Mouse (Mus musculus): ENCODE results near the gene Cyp8b1.
A peak's percentile ranks its signal among the peaks of the same experiment; 100 is the strongest.

Cyp8b1 gene

DNA sequence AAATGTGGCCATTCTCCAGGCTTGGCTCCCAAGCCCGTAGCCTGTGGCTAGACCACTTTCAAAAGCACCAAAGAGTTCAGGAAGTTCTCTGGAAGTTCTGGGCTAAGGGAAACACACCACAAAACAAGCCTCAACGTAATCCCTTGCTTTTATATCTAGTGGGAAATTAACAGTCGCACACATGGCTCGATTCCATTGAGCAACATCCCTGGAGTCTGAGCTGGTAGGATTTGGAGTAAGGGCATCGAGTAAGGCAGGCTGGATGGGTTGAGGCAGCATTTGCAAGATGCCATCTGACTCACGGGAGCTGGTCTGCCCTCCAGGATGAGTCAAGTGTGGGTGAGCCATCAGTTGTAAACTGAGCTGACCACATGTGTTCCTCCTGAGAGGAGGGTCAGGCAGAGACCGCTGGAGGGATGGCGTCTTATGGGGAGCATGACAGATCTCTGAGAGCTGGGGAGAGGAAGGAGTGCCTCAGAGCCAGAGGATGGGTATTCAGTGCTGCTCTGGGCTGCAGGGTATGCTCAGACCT lies 1.8 kb downstream of the Cyp8b1 start:
- no peak for DNase-seq

DNA sequence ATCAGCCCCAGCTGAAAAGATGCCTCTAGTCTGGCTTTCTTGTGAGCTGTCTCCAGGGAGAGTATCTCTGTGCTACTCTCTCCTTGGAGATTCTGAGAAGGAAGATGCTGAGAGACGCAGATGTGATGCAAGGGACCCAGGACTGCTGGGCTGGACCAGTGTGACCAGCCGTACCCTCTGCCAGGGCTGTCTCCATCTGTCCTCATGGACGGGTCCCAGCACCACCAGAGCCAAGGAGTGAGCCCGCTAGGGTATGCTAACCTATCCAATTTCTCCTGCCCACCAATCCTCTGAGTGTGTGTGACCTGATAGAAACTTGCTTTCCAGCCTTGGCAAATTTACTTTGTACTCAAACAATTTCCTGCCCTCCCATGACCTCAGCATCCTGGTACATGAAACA lies 3.3 kb downstream of the Cyp8b1 start:
- DNase-seq = peak; percentile 31 to 42

DNA sequence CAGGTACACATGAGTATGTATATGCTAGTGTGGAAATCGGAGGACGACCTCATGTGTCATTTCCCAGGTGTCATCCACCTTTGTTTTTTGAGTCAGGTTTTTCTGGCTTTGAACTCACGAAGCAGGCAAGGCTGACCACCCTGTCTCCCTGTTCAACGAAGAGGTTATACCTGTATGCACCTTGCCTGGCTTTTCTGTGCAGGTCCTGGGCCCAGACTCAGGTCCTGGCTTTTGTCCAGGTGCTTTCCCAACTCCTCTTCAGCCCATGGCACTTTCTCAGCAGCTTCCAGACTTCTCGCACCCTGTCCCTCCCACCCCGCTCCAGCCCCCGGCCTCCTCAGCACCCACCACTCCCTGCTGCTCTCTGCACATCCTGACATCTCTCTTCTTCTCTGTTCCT lies 4.9 kb downstream of the Cyp8b1 start:
- DNase-seq = no peak

DNA sequence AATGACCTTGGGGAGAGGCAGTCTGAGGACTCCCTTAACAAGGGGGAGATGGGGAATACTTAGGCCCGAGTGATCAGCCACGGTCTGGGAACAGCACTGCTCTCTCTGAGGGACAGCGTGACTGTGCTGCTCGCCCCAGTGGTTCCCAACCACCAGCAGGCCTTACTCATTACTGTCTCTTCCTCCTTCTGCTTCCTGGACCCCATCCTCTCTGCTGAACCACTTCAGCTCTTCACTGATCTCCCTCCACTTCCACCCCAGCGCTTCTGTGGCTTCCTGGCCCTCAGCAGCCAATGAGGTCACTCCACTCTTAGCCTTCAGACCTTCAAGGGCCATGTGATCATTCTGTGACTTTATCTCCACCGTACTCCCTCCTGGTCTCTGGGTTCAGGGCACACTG lies 6.5 kb downstream of the Cyp8b1 start:
- DNase-seq = no peak

DNA sequence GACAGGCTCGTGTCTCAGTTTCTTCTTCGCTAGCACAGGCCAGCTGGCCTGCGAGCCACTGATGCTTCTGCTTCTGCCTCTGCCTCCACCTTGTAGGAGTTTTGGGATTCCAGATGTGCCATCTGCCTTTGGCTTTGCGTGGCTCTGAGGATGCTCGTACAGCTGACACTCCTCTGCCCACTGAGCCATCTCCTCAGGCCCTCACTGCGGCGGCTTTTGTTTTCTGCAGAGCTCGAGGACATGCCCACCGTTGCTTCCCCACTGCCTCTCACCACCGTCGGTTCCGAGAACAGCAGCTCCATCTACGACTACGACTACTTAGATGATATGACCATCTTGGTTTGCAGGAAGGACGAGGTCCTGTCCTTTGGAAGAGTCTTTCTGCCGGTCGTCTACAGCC lies 7.8 kb downstream of the Cyp8b1 start:
- no peak for DNase-seq

DNA sequence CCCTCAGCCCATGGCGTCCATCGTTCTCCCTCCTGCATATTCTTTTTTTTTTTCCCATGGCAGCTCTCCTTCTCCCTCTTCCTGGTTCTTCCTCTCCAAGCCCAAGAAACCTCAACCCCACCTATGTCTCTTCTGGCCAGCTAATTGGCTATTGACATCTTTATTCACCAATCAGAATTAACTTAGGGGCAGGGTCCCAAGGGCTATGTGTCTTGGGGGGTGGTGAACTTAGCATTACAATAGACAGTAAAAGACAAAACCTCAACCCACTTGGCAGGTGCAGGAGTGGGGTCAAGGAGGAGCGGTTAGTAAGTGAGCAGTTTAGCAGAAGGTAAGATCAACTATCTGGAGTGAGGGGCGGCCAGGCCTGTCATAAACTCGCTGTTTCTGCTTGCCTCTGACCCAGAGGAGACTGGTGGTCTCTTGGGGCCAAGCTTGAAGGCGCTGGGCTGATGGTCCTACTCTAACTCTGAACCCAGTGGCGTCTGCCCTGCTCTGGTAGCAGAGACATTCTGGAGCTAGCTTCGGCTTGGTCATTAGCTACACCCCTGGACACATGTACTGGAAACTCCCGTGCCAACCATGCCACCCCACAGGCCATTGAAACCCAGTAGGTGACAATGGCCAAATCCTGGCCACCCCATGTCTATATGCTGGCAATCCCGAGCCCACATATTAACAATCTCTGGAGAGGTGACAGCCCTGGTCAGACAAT lies 8.6 kb downstream of the Cyp8b1 start:
- no peak for DNase-seq

DNA sequence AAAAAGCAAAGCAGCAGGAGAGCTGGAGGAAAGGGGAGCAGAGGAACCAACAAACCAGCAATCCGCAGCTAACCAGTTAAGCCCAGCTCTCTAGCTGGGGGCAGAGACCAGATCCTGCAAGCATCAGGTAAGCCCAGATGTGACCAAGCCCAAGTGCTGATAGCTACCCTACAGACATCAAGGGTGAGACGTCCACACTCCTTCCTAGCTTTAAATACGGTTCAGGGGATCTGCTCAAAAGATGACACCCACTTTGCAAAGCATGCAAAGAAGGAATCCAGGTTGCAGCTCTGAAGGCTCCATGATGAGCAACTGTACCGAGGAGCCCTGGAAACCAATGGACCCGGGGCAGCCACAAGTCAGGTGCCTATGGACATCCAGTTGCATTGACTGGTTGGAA lies 9.6 kb downstream of the Cyp8b1 start:
- DNase-seq = no peak

DNA sequence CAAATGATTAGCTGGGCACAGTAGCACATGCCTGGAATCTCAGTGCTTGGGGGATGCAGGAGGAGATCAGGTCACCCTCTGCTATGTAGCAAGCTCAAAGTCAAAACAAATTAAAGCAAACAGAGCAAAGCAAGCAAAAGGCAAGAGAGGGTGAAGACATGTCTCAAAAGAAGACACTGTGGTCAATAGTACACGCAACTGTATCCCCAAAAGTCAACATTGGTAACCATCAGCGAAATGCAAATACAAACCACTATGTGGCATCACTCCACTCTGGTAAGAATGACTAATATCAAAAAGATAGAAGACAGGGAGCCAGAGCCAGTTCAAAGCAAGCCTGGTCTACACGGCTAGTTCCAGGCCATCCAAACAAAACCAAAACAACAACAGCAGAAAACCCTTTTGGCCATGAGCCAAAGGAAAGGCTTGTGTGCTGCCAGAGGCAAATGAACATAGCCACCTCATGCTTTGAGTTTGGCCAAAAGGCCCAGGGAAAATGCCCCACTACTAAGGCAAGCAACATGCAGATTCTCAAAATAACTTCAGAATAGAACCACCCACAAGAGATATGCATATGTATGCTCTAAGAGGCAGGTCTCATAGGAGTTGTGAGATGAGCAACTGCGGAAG lies 10.4 kb downstream of the Cyp8b1 start:
- no peak for DNase-seq

DNA sequence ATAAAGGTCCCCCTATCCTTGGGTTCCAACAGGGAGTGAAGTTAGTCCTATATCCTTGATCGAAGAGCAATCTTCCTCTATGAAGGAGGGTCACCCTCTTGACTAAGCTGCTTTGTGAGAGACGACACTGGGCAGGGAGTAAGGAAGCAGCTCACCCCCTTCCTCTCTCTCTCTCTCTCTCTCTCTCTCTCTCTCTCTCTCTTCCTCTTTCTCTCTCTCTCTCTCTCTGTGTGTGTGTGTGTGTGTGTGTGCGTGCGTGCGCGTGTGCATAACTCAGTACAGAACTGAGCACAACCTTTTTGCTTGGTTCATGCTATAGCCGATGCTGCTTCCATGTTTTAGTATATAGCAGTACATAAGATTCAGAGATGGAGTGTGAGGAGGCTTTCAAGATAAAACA lies 11.2 kb downstream of the Cyp8b1 start:
- no peak for DNase-seq

DNA sequence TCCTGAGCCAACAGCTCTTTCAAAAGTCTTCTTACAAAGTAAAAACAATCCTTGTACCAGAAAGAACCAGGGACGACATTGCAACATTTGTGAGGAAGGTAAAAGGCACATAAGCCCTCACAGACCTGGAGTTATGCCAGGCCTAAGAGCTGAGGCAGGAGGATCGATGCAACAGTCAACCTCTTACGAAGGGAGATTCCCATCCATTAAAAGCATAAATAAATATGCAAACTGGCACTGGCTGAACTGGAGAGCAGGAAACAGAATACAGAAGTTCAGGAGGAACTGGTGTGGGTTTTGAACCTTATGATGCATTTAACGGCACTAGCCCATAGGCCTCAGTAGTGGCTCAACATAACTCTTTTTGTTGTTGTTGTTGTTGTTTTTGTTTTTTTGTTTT lies 11.8 kb downstream of the Cyp8b1 start:
- no peak for DNase-seq

DNA sequence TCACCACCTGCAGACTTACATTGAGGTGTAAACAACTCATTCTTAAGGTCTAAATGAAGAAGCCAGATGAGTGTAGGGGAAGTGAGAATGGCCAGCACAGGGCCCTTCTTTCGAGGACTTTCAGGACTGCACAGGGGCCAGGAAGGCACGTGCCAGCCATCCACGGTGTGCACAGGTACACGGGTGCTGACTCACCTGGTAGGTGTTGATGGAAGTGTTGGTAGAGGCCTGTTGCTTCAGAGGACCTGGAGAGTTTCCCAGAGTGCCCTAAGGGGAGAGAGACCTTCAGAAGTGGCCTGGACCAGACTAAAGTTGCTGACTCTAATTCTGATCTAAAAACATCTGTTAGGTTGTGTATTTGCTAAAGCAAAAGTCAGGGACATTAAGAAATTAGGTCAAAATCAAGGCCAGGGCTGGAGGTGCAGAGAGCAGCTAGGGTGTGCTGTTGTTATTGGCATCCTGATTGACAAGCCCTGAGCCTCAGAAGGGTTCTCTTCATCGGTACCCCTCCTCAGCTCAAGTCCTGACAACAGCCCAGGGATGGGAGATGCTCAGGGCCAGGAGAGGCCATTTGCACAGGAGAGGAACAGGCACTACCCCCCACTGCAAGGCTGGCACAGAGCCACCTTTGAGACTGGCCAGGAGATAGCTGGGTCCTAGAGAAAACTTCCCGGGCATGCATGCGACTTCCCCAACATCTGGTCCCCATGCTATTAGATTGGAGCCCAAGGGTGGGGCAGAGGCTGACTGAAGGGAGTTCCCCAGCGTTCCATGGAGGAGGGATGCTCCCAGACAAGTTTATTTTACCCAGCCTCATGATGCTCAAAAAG lies 12.4 kb downstream of the Cyp8b1 start:
- DNase-seq = peak; percentile 52 to 78

DNA sequence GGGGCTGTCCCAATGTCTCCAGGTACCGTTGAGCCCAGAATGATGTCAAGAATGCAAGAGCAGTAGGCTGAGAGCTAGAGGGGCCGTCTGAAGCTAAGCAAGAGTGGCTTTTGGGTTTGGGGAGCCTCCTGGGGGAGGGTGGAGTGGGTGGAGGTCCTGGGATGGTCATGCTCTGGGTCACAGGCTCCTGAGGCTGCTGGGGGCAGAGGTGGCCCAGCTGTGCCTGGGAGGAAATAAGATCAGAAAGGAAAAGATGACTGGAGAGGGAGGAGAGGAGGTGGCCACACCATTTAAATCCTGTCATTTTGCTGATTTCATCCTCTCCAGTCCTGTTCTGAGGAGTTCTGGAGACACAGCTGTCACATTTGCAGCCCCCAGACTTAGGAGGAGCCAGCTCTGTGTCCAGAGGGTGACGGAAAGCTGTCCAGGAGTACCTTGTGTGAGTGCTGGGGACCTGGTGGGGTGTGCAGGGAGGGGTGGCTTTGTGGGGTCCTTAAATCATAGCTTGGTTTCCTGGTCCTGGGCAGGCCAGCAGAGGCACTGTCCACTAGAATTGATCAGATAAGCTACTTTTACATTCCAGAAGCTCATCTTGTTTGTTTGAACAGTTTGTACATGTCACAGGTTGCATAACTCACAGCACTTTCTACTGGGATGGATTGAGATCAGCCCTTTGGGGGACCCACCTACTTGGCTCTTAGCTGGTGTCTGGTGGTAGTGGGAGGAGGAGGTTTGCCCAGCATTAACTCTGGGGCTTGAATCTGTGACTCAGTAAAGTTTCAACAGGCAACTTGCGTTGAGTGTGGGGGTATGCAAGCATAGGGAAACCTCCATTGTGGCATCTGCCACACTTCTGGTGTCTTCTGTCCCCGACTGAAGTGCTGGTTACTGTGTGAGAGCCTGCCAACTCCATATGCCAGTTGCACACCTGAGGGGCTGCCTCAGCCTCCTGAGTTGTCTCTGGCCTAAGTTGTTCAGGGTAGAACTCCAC lies 14.1 kb downstream of the Cyp8b1 start:
- no peak for DNase-seq

DNA sequence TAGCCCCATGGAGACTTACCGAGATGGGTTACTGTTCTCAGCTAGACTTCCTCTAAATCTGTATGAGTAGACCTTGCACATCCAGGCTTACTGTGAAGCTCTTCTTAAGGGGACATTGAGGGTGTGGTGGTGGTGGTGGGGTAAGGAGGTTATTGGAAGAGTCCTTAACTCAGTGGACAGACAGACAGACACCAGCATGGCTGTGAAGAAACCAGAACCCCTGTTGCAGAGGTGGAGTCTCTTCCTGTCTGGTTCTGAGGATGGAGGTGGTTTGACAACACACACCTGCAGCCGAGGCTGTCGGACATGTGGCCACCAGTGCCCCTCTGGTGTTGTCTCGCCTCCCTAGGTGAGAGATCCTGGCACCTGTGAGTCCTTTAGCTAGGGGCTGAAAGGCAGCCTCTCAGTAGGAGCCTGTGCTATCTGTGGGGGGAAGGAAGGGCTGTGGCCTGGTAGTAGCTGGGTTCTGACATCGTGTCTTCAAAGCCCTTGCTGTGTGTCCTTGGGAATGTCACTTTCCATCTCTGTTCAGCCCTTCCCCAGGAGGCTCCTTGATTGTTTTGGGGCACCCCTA lies 15.7 kb downstream of the Cyp8b1 start:
- no peak for DNase-seq

DNA sequence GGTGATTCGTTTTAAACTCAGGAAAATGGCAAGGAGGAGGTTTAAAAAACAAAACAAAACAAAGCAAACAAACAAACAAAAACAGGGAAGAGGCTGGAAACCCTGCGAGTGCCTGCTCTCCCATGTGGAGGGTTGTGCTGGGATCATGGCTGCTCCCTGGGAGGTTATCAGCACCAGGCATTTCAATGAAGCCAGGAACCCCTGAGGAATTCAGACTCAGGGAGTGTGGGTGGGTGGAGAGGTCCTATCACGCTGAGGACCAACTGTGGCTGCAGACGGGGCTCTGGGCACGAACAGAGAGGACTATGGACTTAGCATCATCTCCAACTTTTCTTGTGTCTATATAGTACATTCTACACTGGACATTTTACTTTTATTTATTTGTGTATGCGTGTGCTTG lies 16.8 kb downstream of the Cyp8b1 start:
- DNase-seq = no peak

DNA sequence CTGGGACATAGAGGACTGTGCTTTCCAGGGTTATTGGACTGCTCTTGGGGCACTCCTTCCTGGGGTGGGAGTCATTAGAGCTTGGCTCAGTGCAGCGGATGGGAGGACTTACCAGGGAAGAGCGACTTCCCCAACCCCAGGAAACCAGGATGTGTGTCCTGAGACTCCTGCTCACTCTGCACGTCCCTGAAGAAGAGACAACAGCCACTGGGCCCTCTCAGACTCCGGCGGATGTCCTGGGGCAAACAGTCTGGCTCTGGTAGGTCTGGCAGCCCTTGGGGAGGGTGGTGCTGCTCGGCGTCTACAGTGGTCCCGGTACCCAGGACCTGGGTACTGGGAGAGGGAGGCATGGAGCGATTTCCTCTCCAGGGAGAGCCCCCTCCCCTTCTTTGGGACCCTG lies 17.9 kb downstream of the Cyp8b1 start, which contains the start of gene Ackr2:
Ackr2 (plus strand) TSS at position 111 of the 400 bp plus-strand sequence.
- DNase-seq = no peak

DNA sequence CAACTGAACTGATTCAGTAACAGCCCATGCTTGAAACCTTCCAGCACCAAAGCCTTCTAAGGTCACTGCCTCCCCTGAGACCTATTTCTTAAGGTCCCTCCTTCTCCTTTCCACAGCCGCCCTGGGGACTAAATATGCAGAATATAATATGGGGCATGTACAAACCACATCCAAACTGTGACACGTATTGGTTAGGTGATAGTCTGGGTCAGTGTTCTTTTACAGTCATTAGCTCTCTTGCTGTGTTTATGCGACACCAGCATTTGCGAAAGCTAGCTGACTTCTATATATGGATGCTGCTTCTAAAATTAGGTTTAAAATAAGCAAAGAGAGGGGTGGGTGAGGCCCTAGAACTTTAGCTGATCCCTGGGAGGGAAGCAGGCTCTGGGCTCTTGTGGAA lies 19.3 kb downstream of the Cyp8b1 start:
- no peak for DNase-seq

DNA sequence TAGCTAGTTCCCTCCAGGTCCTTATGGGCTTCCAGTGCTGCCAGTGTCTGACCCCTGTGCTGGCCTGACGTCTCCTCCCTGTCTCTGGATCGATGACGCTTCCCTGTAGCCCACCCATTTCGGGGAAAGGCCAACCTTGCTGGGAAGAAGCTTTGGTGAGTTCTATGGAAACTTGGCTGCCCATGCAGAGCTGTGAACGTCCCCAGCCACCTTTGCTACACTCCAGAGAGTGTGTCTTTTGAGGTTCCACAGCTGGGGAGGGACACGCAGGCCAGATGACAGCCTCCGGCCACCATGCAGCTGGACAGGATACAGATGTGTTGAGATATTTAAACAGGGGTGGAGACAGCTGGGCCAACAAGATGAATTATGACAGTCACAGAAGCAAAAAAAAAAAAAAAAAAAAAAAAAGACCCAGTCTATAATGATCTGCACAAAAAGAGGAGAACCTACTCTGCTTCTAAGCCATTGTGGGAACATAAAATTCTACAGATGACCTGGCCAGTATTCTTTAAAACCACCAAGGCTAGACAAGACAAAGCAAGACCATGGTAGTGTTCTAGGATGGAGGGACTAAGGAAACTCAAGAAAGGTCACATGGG lies 20.6 kb downstream of the Cyp8b1 start:
- DNase-seq = no peak

DNA sequence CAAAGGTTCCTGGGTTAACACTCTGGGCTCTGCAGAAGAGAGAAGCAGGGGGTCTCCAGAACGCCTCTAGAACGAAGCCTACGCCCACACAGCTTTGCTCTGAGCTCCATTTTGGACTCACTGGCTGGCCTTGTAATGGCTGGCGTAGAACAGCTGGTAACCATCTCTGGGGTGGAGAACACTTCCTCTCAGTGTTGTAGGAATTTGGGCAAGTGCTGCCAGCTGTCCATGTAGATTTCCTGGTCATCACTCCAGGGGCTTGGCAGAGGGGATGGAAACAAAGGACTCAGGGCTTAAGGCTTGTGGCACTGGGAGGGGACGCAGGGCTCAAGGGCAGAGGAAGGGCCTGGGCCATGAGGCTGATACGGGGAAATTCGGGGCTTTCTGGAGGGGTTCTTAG lies 21.7 kb downstream of the Cyp8b1 start:
- no peak for DNase-seq

DNA sequence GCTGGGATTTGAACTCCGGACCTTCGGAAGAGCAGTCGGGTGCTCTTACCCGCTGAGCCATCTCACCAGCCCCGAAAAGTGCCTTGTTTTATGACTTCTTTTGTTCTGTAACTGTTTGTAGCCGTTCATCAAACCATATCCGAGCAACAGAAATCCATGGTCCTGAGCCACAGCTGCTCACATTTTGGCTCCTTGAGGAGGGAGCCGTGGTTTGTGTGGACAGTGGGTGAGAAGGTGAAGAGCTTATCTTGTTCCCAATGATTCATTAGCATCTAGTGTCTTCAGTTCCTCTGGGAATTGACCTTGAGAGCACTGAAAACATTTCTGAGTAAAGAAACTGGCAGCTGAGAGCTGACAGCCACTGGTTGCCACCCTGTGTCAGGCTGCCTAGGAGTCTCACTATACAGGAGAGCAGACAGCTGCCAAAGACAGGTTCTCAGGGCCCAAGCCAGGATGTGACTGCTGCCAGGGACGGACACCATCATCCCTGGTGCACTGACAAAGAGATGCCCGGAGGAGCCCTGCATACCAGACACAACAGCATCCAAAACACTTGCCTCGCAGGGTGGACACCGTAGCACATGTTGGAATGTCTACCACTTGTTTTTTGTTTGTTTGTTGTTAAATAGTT lies 23.9 kb downstream of the Cyp8b1 start:
- no peak for DNase-seq

DNA sequence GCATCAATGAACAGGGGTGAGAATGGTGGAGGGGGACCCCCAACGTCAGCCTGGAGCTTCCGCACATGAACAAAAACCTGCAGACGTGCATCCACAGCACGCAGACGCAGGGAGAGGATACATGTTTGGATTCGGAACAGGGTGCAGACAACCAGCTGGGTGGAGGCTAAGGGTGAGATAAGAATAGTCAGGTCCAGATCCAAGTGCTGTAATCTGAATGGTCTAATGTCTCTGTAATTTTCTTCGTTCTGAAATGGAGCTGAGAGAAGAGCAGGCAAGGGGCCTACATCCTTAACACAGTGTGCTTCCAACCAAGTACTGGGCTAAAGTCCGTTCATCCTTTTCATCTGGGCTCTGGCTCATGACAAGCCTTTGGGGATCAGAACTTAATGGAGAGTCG lies 24.8 kb downstream of the Cyp8b1 start:
- DNase-seq = no peak

DNA sequence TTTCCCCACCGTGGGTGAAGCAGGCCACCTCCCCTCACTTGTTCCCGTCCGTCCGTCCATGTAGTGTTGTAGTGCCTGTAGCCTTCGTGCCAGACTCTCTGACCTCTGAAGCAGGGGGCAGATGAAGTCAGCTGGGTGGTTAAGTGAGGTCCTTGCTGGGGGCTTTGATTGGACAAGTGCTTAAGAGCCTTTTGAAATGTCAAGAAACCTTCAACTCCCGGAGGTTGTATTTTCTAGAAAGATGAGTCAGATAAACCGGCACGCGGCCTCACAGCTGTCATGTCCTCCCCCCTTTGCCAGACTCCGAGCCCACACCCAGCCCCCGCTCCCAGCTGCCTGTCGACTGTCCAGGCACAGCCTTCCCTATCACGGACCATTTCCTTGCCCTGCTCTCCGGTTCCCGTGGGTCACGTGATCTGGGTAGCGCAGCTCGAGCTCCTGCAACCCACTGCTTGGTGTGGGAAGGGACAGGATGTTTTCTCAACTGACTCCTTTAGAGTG lies 25.6 kb downstream of the Cyp8b1 start:
- DNase-seq = peak in 1 of 2 experiments; percentile 37

Data from cerebellum, postnatal 14 days (tissue).